Mouse (Mus musculus): ENCODE results near the gene Dhrs4.

GRCm38 (mm10) chr14:55484430-55485085 is 6.0 kb downstream of the Dhrs4 start:
- TF ChIP-seq GATA1 (IDR thresholded peaks at IDR 0.05; ENCODE audit: borderline replicate concordance, low read length) = no peak
- TF ChIP-seq FLI1 (IDR thresholded peaks at IDR 0.05; ENCODE audit: low read length) = no peak

Data from megakaryocyte, embryonic 14.5 days (primary cell).